Mouse (Mus musculus) T-cell, adult 2 months (primary cell): Measurements from ENCODE around the gene Polr2h.
"Not testable (repeated sequence)": the region's sequence is repeated elsewhere in the genome, so short reads cannot be mapped to it uniquely, and the experiment has no call there.

Experiments used
- DNase-seq: peaks from one replicate; pipeline ENCODE4 v3.0.0; 2022; ENCODE audit warnings: low spot score

Gene Polr2h

GRCm38 (mm10) chr16:20717181-20717977 lies at the start of gene Polr2h, which contains the start of gene Clcn2:
Polr2h (plus strand) TSS chr16:20717665.
Clcn2 (minus strand) TSS chr16:20717746.
- peak; percentile 99 for DNase-seq

- not testable (repeated sequence) for DNase-seq
Observed at GRCm38 (mm10) chr16:20668013-20668412, 49.5 kb upstream of the Polr2h start, which contains the start of gene Eif4g1. Eif4g1 (plus strand) TSS chr16:20668313.

- DNase-seq = no peak
Observed at GRCm38 (mm10) chr16:20670291-20670690, 47.2 kb upstream of the Polr2h start.

- DNase-seq = peak; percentile 10
Observed at GRCm38 (mm10) chr16:20671886-20672285, 45.6 kb upstream of the Polr2h start.

- peak; percentile 94 for DNase-seq
Observed at GRCm38 (mm10) chr16:20672500-20672902, 45.0 kb upstream of the Polr2h start.

- DNase-seq = peak; percentile 54
Observed at GRCm38 (mm10) chr16:20672965-20673705, 44.3 kb upstream of the Polr2h start.

- peak; percentile 36 for DNase-seq
Observed at GRCm38 (mm10) chr16:20673706-20674303, 43.7 kb upstream of the Polr2h start.

- DNase-seq = no peak
Observed at GRCm38 (mm10) chr16:20675213-20675612, 42.3 kb upstream of the Polr2h start.

GRCm38 (mm10) chr16:20676702-20677101 lies 40.8 kb upstream of the Polr2h start:
- no peak for DNase-seq

- DNase-seq = no peak
Observed at GRCm38 (mm10) chr16:20677380-20677779, 40.1 kb upstream of the Polr2h start.

- no peak for DNase-seq
Observed at GRCm38 (mm10) chr16:20677974-20678675, 39.3 kb upstream of the Polr2h start.

- DNase-seq = no peak
Observed at GRCm38 (mm10) chr16:20690774-20691173, 26.7 kb upstream of the Polr2h start.

- DNase-seq = no peak
Observed at GRCm38 (mm10) chr16:20691617-20692016, 25.8 kb upstream of the Polr2h start.

GRCm38 (mm10) chr16:20692241-20692965 lies 25.1 kb upstream of the Polr2h start:
- DNase-seq = no peak

GRCm38 (mm10) chr16:20693111-20693701 lies 24.3 kb upstream of the Polr2h start, which contains the start of gene Fam131a:
Fam131a (plus strand) TSS chr16:20693241.
- peak; percentile 70 for DNase-seq

- no peak for DNase-seq
Observed at GRCm38 (mm10) chr16:20694781-20695180, 22.7 kb upstream of the Polr2h start.

- DNase-seq = peak; percentile 17
Observed at GRCm38 (mm10) chr16:20695622-20696323, 21.7 kb upstream of the Polr2h start.

- DNase-seq = no peak
Observed at GRCm38 (mm10) chr16:20699266-20699665, 18.2 kb upstream of the Polr2h start.

- no peak for DNase-seq
Observed at GRCm38 (mm10) chr16:20700036-20700435, 17.4 kb upstream of the Polr2h start.

- DNase-seq = no peak
Observed at GRCm38 (mm10) chr16:20701316-20701715, 16.1 kb upstream of the Polr2h start.
